Mouse (Mus musculus) layer of hippocampus, adult 2 months (tissue): ENCODE results near the gene Trpm3. TPM values are rescaled to one million over a fixed set of nuclear protein-coding genes. Genes with fewer than 3 reads are reported as not detected.

Experiments
- DNase-seq, 2 experiments: peaks; one replicate each; pipeline ENCODE4 v3.0.0; 2022; ENCODE audit warnings: low spot score in 2 of 2
- H3K27ac ChIP-seq: fragments of 200-600 bp; 2 replicates; pipeline ENCODE4 v1.8.1; 2022
- H3K4me3 ChIP-seq: fragments of 200-600 bp; 2 replicates; pipeline ENCODE4 v1.8.1; 2022; ENCODE audit warnings: mild to moderate bottlenecking
- CTCF ChIP-seq: fragments of 200-600 bp; conservative IDR thresholded peaks from 2 replicates; pipeline ENCODE4 v1.8.1; 2022; ENCODE audit warnings: antibody characterized with exemption, mild to moderate bottlenecking, moderate library complexity
- total RNA-seq, 2 experiments: library from RNA; stranded (reverse); gene quantifications; 2 replicates each; pipeline ENCODE4 v1.2.3; 2021

The Trpm3 gene
- total RNA-seq, 2 experiments from 2014 or later: 66.9 to 67.7 TPM

DNA sequence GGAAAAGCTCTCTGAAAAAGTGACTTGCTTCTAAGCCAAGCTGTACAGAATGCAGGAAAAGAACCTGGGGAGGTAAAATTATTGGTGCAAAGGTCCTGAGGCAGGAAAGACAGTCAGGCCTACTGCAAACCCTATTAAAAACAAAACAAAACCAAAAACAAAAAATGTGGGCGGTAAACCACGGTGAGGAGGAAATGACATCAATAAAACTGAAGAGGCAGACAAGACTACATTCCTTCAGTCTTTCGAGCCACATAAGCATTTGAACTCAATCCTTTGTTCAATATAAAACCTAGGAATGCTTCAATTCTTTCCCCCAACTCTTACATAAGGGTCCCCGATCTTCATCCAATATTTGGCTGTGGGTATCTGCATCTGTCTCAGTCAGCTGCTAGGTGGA lies 814.3 kb downstream of the Trpm3 start:
- no peak for DNase-seq
- no peak overlapping the region for H3K4me3 ChIP-seq
- H3K27ac ChIP-seq: peak overlapping the region; percentile 43
- no peak for TF ChIP-seq CTCF

GRCm38 (mm10) chr19:22958414-22958813 lies 819.6 kb downstream of the Trpm3 start:
- peak; percentile 35 to 59 for DNase-seq
- Histone ChIP-seq H3K27ac (peak overlapping the region; percentile 97), H3K4me3 (no peak overlapping the region)
- TF ChIP-seq CTCF: no peak

DNA sequence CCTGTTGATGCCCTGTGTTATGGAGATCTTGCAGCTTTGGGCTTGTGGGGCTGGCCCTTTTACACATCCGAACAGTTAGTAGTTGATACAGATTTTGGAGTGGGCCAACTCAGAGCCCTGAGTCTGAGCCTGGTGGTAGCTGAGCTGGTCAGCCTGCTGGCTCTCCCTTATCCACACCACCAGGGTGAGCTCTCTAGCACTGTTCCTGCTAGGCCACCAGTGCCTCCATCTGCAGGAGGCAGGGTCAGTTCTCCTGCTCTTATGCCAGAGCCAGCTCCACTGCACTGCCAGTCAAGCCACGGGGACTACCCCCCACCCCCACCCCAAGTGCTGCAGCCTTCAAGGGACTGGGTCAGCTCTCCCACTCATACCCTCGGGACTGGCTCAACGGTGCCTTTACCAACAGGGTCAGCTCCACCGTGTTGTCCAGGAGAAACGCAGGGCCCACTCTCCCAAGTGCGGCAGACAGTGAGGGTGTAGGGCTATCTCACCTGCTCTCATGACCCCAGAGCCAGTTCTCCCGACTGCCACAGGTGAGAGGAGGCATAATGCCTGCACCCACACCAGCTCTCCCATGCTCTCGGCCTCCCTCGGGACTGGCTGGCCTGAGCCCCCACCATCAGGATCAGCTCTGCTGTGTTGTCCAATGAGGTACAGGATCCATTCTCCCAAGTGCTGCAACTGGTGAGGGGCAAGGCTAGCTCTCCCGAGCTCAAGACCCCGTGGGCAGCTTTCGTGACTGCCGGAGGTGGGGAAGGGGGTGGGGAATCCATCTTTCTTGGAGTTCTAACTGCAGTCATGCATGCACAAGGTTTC lies 821.8 kb downstream of the Trpm3 start:
- H3K4me3 ChIP-seq: no peak overlapping the region
- peak overlapping the region; percentile 79 for H3K27ac ChIP-seq
- no peak for DNase-seq
- peak; percentile 44 for TF ChIP-seq CTCF

GRCm38 (mm10) chr19:22962001-22962708 lies 823.3 kb downstream of the Trpm3 start:
- TF ChIP-seq CTCF: peak; percentile 49
- DNase-seq: no peak
- peak overlapping the region; percentile 79 for H3K27ac ChIP-seq
- no peak overlapping the region for H3K4me3 ChIP-seq

DNA sequence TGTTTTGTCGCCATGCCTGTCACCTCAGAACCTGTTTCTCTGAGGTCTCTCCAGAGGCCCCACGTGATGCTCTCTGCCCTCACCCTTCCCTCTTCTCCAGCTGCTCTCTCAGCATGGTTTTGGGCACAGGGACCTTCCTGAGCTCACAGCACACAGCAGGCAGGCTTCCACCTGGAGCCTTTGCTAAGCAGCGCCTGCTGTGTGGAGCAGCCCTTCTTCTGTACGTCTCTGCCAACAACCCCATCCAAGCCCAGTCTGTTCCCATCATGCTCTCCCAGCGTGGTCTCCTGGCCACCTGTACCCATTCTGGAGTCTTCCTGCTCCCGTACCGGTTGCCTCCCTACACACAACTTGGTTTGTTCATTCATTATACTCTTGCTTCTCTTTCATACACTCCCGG lies 823.9 kb downstream of the Trpm3 start:
- Histone ChIP-seq H3K4me3 (no peak overlapping the region), H3K27ac (peak overlapping the region; percentile 79)
- TF ChIP-seq CTCF: no peak
- peak in 1 of 2 experiments; percentile 38 for DNase-seq

DNA sequence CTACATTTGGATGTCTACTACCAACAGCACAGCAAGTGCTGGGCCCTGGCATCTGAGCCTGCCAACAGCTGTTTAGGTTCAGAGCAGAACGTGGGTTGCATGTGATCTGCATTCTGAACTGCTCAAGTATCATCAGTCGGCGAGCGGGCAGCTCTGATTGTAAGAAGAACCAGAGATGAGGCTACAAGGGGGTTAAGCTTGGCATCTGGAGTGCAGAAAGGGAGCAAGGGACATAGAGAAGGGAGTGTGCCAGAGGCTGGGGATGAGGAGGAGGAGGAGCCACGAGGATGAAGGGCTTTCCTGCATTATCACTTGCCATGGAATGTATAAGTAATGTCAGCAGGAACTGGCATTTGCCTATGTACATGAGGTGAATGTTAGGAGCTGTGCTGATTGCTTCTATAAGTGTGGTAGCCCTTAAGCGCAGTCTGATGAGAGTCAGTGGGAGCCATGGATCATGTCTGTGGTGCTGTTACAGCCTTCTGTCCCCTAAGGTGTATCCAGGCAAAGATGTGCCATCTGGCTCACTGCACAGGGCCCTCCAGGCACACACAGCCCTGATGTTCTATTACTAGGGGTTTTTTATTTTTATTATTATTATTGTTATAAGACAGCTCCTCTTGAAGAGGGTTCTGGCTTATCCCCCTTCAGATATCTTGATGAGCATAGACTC lies 825.0 kb downstream of the Trpm3 start:
- H3K4me3 ChIP-seq: no peak overlapping the region
- TF ChIP-seq CTCF: no peak
- peak overlapping the region; percentile 79 for H3K27ac ChIP-seq
- no peak for DNase-seq

- Histone ChIP-seq H3K27ac (peak overlapping the region; percentile 79), H3K4me3 (no peak overlapping the region)
- DNase-seq: peak; percentile 38 to 59
- TF ChIP-seq CTCF: no peak
Measured at GRCm38 (mm10) chr19:22965470-22965869, 826.6 kb downstream of the Trpm3 start.

- Histone ChIP-seq H3K4me3 (no peak overlapping the region), H3K27ac (peak overlapping the region; percentile 81)
- no peak for TF ChIP-seq CTCF
- peak; percentile 37 to 42 for DNase-seq
Measured at GRCm38 (mm10) chr19:22973294-22973693, 834.4 kb downstream of the Trpm3 start.

GRCm38 (mm10) chr19:22973727-22974126 lies 834.9 kb downstream of the Trpm3 start:
- no peak for DNase-seq
- H3K4me3 ChIP-seq: no peak overlapping the region
- peak overlapping the region; percentile 81 for H3K27ac ChIP-seq
- no peak for TF ChIP-seq CTCF

DNA sequence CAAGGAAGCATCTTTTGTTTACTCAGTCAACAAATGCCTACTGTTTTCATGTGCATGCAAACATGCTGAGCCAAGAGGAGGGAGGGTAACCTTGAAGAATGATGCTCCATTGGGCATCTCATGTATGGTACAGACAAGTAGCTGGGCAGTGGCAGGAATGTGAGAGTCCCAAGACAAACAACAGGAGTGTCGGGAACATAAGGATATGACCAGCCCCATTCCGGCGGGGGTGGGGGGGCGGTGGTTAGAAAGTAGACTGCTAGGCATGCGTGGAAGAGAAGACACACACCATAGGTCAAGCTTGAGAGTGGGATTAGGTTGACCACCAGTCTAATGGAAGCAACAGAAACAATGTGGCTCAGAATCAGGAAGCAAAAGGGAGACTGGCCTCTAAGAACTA lies 837.0 kb downstream of the Trpm3 start:
- Histone ChIP-seq H3K4me3 (no peak overlapping the region), H3K27ac (no peak overlapping the region)
- no peak for DNase-seq
- TF ChIP-seq CTCF: no peak

- peak overlapping the region; percentile 81 for H3K27ac ChIP-seq
- TF ChIP-seq CTCF: no peak
- DNase-seq: no peak
- no peak overlapping the region for H3K4me3 ChIP-seq
Measured at GRCm38 (mm10) chr19:22977508-22977907, 838.7 kb downstream of the Trpm3 start.

- Histone ChIP-seq H3K4me3 (no peak overlapping the region), H3K27ac (peak overlapping the region; percentile 81; the same call in 1 of the 2 replicates)
- no peak for TF ChIP-seq CTCF
- no peak for DNase-seq
Measured at GRCm38 (mm10) chr19:22978763-22979162, 839.9 kb downstream of the Trpm3 start.

DNA sequence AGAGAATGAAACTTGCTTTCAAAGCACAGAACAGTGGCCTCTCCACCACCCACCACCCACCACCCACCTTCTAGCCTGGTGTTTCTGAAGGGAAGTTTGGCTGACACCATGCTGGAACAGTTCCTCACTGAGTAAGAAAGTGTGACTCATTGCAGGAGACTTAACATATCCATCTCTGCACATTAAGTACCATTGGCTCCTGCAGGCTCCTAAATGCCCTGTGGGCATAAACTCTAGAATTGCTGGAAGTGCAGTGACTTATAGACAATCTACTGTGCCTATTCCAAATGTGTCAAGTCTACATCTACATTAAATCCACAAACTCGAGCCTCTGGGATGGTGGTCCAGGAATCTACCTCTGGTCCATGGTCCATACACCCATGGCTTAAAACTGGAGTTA lies 840.3 kb downstream of the Trpm3 start:
- Histone ChIP-seq H3K27ac (0 out of 2 replicates have a peak overlapping the region, but pooled peaks have one; percentile 28), H3K4me3 (no peak overlapping the region)
- no peak for DNase-seq
- no peak for TF ChIP-seq CTCF
